Mouse (Mus musculus) megakaryocyte, embryonic 14.5 days (primary cell): ENCODE measurements at regions not wholly inside any gene's neighbourhood (a gene's known extent, or its start where the extent isn't known, plus 50 kb on each side); places are given as distances from the start of the nearest gene placed in this dataset.

ENCODE experiments used
- H3K27me3 ChIP-seq: replicated peaks from 2 replicates; pipeline ENCODE3; 2012; ENCODE audit warnings: inconsistent platforms
- H3K36me3 ChIP-seq: replicated peaks from 2 replicates; pipeline ENCODE3; 2012; ENCODE audit warnings: low read length, inconsistent platforms, mixed read lengths
- H3K4me1 ChIP-seq: 2 replicates; pipeline ENCODE4 v1.6.1; 2012; ENCODE audit warnings: inconsistent platforms
- H3K4me3 ChIP-seq: replicated peaks from 2 replicates; pipeline ENCODE3; 2012; ENCODE audit warnings: moderate library complexity, mild to moderate bottlenecking, inconsistent platforms
- H3K9me3 ChIP-seq: 2 replicates; pipeline ENCODE4 v1.6.1; 2012; ENCODE audit warnings: inconsistent platforms
- FLI1 ChIP-seq: IDR thresholded peaks from 2 replicates; pipeline ENCODE4 v1.6.1; 2012; ENCODE audit warnings: low read length, inconsistent platforms, mixed read lengths
- GATA1 ChIP-seq: IDR thresholded peaks from 3 replicates; pipeline ENCODE4 v1.6.1; 2012; ENCODE audit warnings: mixed read lengths, low read length, inconsistent platforms, borderline replicate concordance

GRCm38 (mm10) chr13:115308586-115308985, 206.8 kb upstream of the Itga1 start:
- Histone ChIP-seq H3K4me1 (no peaks in the 10 kb centered on the region), H3K36me3 (no peaks in the 10 kb centered on the region), H3K9me3 (no peaks in the 10 kb centered on the region), H3K27me3 (no peaks in the 10 kb centered on the region), H3K4me3 (no peak overlapping the region)
- TF ChIP-seq GATA1 (no peak), FLI1 (no peak)

DNA sequence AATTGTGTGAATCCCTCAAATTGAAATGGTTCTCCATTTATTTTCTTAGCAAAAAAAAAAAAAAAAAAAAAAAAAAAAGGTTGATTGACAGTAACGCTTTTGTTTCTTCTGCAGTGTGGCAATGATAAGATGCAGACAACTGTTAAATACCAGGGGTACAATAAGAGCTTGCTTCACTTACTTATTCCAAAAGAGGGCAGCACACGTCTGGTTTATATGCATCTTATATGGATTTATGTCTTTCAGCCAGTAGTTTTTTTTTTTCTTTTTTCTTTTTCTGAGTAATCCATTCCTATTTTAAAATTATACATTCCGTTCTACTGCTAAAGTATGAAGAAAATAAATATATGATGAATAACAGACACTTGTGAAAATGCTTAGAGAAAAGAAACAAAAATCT, 185.6 kb upstream of the Itga1 start:
- TF ChIP-seq GATA1 (no peak), FLI1 (no peak)
- H3K27me3 ChIP-seq = no peaks in the 10 kb centered on the region
- no peaks in the 10 kb centered on the region for H3K36me3 ChIP-seq
- no peaks in the 10 kb centered on the region for H3K4me1 ChIP-seq
- H3K4me3 ChIP-seq = no peak overlapping the region
- no peaks in the 10 kb centered on the region for H3K9me3 ChIP-seq

DNA sequence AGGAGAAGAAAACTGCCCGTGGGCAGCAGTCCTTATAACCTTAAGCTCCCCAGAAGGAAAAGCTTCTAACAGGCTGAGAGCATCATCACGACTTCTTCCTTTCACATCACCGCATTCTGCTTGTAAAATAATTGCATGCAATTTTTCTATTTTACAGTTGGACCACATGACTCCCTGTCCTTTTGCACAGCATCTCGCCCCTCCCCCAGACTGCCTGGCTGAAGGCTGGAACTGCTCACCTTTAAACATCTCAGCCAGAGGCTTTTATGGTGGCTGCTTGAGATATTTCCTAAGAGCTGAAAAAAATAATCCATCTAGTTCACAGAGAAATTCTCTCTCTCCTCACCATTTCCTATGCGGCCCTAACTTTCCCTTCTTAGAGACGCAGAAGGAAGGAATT, 164.4 kb upstream of the Itga1 start:
- Histone ChIP-seq H3K36me3 (no peaks in the 10 kb centered on the region), H3K9me3 (no peaks in the 10 kb centered on the region), H3K4me1 (no peaks in the 10 kb centered on the region), H3K4me3 (no peak overlapping the region), H3K27me3 (no peaks in the 10 kb centered on the region)
- TF ChIP-seq GATA1 (no peak), FLI1 (no peak)

DNA sequence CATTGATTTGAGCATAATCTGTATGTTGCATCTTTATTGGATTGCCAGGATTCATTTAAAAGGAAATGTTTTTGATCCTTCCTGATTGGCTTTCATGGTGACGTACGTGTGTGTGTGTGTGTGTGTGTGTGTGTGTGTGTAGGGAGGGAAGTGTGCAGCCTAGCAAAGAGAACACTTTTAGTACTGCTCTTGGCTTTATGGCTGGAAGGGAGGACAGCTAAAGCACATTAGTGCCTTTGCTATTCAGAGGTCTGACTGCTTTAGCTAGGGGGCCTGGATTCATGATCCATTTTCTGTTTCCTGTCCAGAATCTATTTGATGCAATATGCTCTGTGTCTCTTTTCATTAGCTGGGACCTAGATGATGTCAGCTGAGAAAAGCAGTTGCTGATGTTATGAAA, 155.6 kb upstream of the Itga1 start:
- Histone ChIP-seq H3K4me1 (no peaks in the 10 kb centered on the region), H3K27me3 (no peaks in the 10 kb centered on the region), H3K9me3 (no peaks in the 10 kb centered on the region), H3K36me3 (no peaks in the 10 kb centered on the region), H3K4me3 (no peak overlapping the region)
- TF ChIP-seq GATA1 (no peak), FLI1 (no peak)

GRCm38 (mm10) chr13:115252541-115252940, 150.8 kb upstream of the Itga1 start:
- TF ChIP-seq GATA1 (no peak), FLI1 (no peak)
- Histone ChIP-seq H3K9me3 (no peaks in the 10 kb centered on the region), H3K27me3 (no peaks in the 10 kb centered on the region), H3K36me3 (no peaks in the 10 kb centered on the region), H3K4me3 (no peak overlapping the region), H3K4me1 (no peaks in the 10 kb centered on the region)

DNA sequence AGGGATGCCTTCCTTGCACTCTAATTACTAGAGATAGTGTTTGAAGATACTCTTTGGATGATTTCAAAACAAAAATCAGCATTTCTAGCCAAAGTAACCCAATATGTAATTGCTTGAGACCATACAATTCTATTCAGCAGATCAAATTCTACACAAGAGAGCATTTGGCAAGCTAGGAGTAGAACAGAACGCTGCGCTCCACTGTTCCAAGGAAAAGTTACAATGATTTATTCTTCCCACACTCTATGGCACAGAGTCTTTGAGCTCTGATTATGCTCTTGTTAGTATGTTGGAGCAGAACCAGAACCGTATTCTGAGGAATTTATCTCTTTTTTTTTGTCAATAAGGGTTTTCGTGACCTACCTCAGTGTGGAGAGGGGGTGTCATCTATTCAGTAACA, 130.2 kb upstream of the Itga1 start:
- no peaks in the 10 kb centered on the region for H3K4me1 ChIP-seq
- no peaks in the 10 kb centered on the region for H3K36me3 ChIP-seq
- no peaks in the 10 kb centered on the region for H3K27me3 ChIP-seq
- TF ChIP-seq FLI1 (no peak), GATA1 (no peak)
- no peak overlapping the region for H3K4me3 ChIP-seq
- no peaks in the 10 kb centered on the region for H3K9me3 ChIP-seq

DNA sequence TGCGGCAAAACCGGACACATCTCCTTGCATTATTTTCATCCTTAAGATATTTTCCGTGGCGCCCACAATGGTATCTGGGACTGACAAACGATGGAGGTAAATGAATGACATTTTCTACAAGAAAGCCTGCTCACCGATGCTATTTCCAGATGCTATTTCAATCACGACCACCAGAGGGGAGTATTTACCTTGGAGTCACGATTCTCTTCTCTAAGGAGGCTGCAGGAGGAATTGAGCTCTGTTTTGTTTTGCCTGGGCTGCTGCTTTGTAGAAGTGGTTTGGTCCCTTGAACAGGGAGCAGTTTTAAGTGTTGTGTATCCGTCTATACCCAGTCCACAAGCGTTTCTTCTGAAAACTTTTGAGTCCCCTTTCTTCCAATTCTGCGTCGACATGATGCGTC, 128.7 kb upstream of the Itga1 start:
- no peaks in the 10 kb centered on the region for H3K27me3 ChIP-seq
- no peaks in the 10 kb centered on the region for H3K9me3 ChIP-seq
- no peak for TF ChIP-seq FLI1
- no peak for TF ChIP-seq GATA1
- H3K36me3 ChIP-seq = no peaks in the 10 kb centered on the region
- no peak overlapping the region for H3K4me3 ChIP-seq
- no peaks in the 10 kb centered on the region for H3K4me1 ChIP-seq

- TF ChIP-seq FLI1 = no peak
- TF ChIP-seq GATA1 = no peak
These were observed 125.1 kb upstream of the Itga1 start for GRCm38 (mm10) chr13:115226824-115227223.

DNA sequence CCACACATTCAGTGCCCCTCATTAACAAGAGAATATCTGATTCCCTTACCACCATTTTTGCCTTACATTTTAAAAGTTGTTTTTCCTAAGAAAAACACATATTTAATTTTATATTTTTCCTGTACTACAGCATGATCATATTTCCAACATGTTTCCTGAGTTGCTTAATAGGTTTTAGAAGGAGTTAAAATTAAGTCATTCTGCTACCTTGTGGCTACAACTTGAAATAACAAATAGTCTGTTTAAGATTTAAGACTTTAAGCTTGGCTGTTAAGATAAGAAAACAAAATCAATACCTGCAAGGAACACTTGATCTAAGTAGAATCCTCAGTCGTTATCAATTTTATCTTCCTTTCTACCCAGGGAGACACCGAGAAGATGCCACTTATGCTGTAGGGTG, 117.9 kb upstream of the Itga1 start:
- Histone ChIP-seq H3K4me1 (no peaks in the 10 kb centered on the region), H3K9me3 (no peaks in the 10 kb centered on the region), H3K36me3 (no peaks in the 10 kb centered on the region), H3K4me3 (no peak overlapping the region), H3K27me3 (no peaks in the 10 kb centered on the region)
- no peak for TF ChIP-seq GATA1
- TF ChIP-seq FLI1 = no peak

More at GRCm38 (mm10) chr13:115226824-115227223, 125.1 kb upstream of the Itga1 start:
- H3K9me3 ChIP-seq = no peaks in the 10 kb centered on the region
- no peak overlapping the region for H3K4me3 ChIP-seq
- H3K36me3 ChIP-seq = no peaks in the 10 kb centered on the region
- H3K4me1 ChIP-seq = no peaks in the 10 kb centered on the region
- no peaks in the 10 kb centered on the region for H3K27me3 ChIP-seq

GRCm38 (mm10) chr13:115211285-115211684, 109.5 kb upstream of the Itga1 start:
- no peaks in the 10 kb centered on the region for H3K27me3 ChIP-seq
- H3K9me3 ChIP-seq = no peaks in the 10 kb centered on the region
- H3K4me3 ChIP-seq = no peak overlapping the region
- H3K4me1 ChIP-seq = no peaks in the 10 kb centered on the region
- no peaks in the 10 kb centered on the region for H3K36me3 ChIP-seq
- TF ChIP-seq FLI1 (no peak), GATA1 (no peak)

DNA sequence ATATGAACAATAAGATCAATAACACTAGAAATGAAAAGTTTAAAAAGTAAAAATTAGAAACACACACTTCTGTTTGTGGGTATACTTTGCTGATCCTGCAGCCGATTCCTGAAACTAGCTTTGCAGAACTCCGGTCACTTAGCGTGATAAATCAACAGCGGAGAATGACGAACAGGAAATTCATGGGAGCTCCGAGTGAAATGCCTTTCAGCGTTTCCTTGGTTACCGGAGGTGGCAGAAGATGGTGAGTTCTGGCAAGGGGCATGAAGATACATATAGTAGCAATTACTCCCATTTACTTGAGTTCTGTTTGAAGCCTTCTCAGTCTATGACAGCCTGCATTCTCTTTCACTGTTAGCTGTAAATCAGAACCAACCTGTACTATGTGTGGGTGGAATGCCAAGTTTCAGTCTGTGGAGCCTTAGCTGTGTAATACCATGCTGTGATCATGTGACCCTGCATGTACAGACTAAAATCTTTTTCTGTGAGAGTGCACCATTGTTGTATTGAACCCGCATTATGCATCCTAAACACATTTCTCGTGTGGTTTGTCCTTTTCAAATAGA, 109.0 kb upstream of the Itga1 start:
- TF ChIP-seq FLI1 (no peak), GATA1 (no peak)
- no peaks in the 10 kb centered on the region for H3K27me3 ChIP-seq
- no peak overlapping the region for H3K4me3 ChIP-seq
- no peaks in the 10 kb centered on the region for H3K9me3 ChIP-seq
- no peaks in the 10 kb centered on the region for H3K4me1 ChIP-seq
- H3K36me3 ChIP-seq = no peaks in the 10 kb centered on the region
